Mouse (Mus musculus) liver, embryonic 14.5 days (tissue): ENCODE data around the gene Spag9.
A peak's percentile ranks its signal among the peaks of the same experiment; 100 is the strongest.

Source experiments
- CTCF ChIP-seq: IDR thresholded peaks from 2 replicates; pipeline ENCODE4 v1.5.1; 2016; ENCODE audit warnings: antibody characterized with exemption, low read depth, control low read depth
- EP300 ChIP-seq: IDR thresholded peaks from 2 replicates; pipeline ENCODE4 v1.6.1; 2016; ENCODE audit warnings: antibody characterized with exemption, low read depth

- TF ChIP-seq CTCF (no peak), EP300 (peak; percentile 76)
Observed at GRCm38 (mm10) chr11:94113795-94114194, 117.9 kb downstream of the Spag9 start.
